Mouse (Mus musculus): ENCODE results near the gene Dnaic1. TPM values are rescaled to one million over a fixed set of nuclear protein-coding genes. Genes with fewer than 3 reads are reported as not detected.

Gene Dnaic1
- total and polyA plus RNA-seq, 3 experiments, result 0.34 to 4.1 (median 0.89) TPM

DNA sequence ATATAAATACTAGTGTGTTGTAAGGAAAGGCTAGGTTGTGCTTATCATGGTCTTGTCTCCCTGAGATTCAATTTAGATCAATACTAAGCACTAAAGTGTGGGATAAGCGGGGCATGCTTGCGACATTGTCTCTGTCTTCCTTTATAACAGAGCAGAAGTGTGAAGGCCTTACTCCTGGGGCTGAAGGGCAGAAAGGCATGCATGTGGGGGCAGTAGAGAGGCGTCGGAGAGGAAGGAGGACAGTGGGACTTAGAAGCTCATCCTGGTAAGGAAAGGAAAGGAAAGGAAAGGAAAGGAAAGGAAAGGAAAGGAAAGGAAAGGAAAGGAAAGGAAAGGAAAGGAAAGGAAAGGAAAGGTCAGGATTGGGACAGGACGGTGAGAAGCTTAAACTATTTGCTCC, 1.9 kb downstream of the Dnaic1 start:
- TF ChIP-seq CTCF (conservative IDR thresholded peaks at IDR 0.05 in 1 of 2, IDR thresholded peaks at IDR 0.05 in 1 of 2; ENCODE audit: low read depth in 2 of 2, low read length in 2 of 2), result peak in 1 of 2 experiments; percentile 55; a peak in 2 of 4 replicates
- peak; percentile 20 for TF ChIP-seq SMC3 (IDR thresholded peaks at IDR 0.05; ENCODE audit: low read depth, low read length)
- TF ChIP-seq MEF2A (IDR thresholded peaks at IDR 0.05; ENCODE audit: borderline replicate concordance, low read depth, low read length), result no peak
- Histone ChIP-seq H3K4me1 (ENCODE audit: control insufficient read depth in 1 of 2, insufficient read depth in 2 of 2) (peaks cover 7 to 16% of the 10 kb centered on the region in 2 experiments), H3K9me3 (replicated peaks; ENCODE audit: low read length) (no peaks in the 10 kb centered on the region), H3K4me2 (ENCODE audit: insufficient read depth, low read depth, poor library complexity, severe bottlenecking) (no peak overlapping the region), H3K79me2 (replicated peaks; ENCODE audit: control insufficient read depth, extremely low read depth, insufficient read depth, poor library complexity, severe bottlenecking) (no peaks in the 10 kb centered on the region), H3K27ac (ENCODE audit: insufficient read depth, low read depth) (no peak overlapping the region), H3K36me3 (replicated peaks in 1 of 2; ENCODE audit: control insufficient read depth in 1 of 2, insufficient read depth in 1 of 2, low read length in 1 of 2) (no peaks in the 10 kb centered on the region), H3K4me3 (replicated peaks in 1 of 3; ENCODE audit: low read depth in 2 of 3, low read length in 2 of 3, poor library complexity in 1 of 3) (no peak overlapping the region), H3K9ac (ENCODE audit: insufficient read depth, low read depth) (no peak overlapping the region), H3K27me3 (replicated peaks) (peaks cover 80% of the 10 kb centered on the region)
- DNase-seq (ENCODE audit: extremely low read depth), result peak; percentile 7
- in situ Hi-C loops (cut with MboI; ENCODE audit: low pct_ligation_motif_present, low pct_unique_long_range_greater_than_20kb, low sequenced_read_pairs), result no loop called here
- dilution Hi-C loops (cut with MboI; ENCODE audit: extremely low pct_ligation_motif_present, extremely low pct_unique_long_range_greater_than_20kb, low sequenced_read_pairs), result no loop called here

DNA sequence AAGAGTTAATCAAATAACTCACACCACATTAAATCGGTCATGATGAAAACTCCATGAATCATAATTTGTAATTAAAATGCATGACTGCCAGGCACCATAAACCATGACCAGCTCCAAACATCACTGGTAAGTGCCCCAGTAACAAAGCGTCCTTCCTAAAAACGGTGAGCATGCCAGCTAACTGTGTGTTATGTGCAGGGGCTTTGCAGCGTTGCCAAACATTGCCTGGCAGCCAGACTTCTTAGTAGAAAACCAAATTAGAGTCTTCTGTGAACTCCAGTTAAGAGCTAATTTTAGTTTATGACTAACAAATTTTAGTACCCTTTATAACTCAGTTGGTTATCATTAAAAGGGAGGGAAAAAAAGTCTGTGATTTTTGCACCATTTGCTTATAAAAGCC, 3.9 kb downstream of the Dnaic1 start:
- dilution Hi-C loops (cut with MboI; ENCODE audit: extremely low pct_ligation_motif_present, extremely low pct_unique_long_range_greater_than_20kb, low sequenced_read_pairs), result no loop called here
- in situ Hi-C loops (cut with MboI; ENCODE audit: low pct_ligation_motif_present, low pct_unique_long_range_greater_than_20kb, low sequenced_read_pairs), result no loop called here
- H3K27me3 ChIP-seq (replicated peaks), result peaks cover 85% of the 10 kb centered on the region
- no peak overlapping the region for H3K4me3 ChIP-seq (replicated peaks in 1 of 3; ENCODE audit: low read depth in 2 of 3, low read length in 2 of 3, poor library complexity in 1 of 3)
- H3K36me3 ChIP-seq (replicated peaks in 1 of 2; ENCODE audit: control insufficient read depth in 1 of 2, insufficient read depth in 1 of 2, low read length in 1 of 2), result no peaks in the 10 kb centered on the region
- H3K79me2 ChIP-seq (replicated peaks; ENCODE audit: control insufficient read depth, extremely low read depth, insufficient read depth, poor library complexity, severe bottlenecking), result no peaks in the 10 kb centered on the region
- H3K4me2 ChIP-seq (ENCODE audit: insufficient read depth, low read depth, poor library complexity, severe bottlenecking), result no peak overlapping the region
- H3K9ac ChIP-seq (ENCODE audit: insufficient read depth, low read depth), result no peak overlapping the region
- H3K27ac ChIP-seq (ENCODE audit: insufficient read depth, low read depth), result no peak overlapping the region
- no peaks in the 10 kb centered on the region for H3K9me3 ChIP-seq (replicated peaks; ENCODE audit: low read length)
- peaks cover 0 to 8% of the 10 kb centered on the region in 2 experiments; a peak in 2 of 4 replicates for H3K4me1 ChIP-seq (ENCODE audit: control insufficient read depth in 1 of 2, insufficient read depth in 2 of 2)
- TF ChIP-seq POLR2A (IDR thresholded peaks at IDR 0.05; ENCODE audit: low read depth, low read length), result no peak
- no peak for TF ChIP-seq ZNF384 (IDR thresholded peaks at IDR 0.05; ENCODE audit: low read depth, low read length)
- TF ChIP-seq POLR2AphosphoS2 (IDR thresholded peaks at IDR 0.05; ENCODE audit: low read depth, low read length), result no peak
- TF ChIP-seq SIN3A (IDR thresholded peaks at IDR 0.05; ENCODE audit: low read length), result no peak
- no peak for TF ChIP-seq KAT2A (IDR thresholded peaks at IDR 0.05; ENCODE audit: insufficient replicate concordance, low read length)
- no peak for DNase-seq (ENCODE audit: extremely low read depth)

DNA sequence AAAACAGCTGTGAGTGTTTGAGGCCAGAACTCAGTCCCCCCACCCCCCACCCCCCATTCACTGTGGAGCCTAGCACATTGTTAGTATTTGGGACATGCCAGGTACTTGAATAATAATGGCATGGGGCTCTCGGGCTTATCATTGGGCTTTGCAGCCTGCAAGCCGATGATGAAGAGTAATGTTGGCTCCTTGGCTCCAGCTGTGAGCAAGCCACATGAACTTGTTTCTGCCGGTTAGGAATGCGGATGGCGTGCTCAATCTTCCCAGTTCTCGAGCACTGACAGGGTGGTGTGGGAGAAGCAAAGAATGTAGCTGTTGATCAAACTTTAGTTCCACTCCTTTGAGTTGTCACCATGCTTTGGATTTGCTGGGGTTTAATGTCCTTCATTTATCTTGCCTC, 6.3 kb downstream of the Dnaic1 start:
- no peaks in the 10 kb centered on the region for H3K79me2 ChIP-seq (replicated peaks; ENCODE audit: control insufficient read depth, extremely low read depth, insufficient read depth, poor library complexity, severe bottlenecking)
- no peak overlapping the region for H3K4me2 ChIP-seq (ENCODE audit: insufficient read depth, low read depth, poor library complexity, severe bottlenecking)
- dilution Hi-C loops (cut with MboI; ENCODE audit: extremely low pct_ligation_motif_present, extremely low pct_unique_long_range_greater_than_20kb, low sequenced_read_pairs), result no loop called here
- H3K9ac ChIP-seq (ENCODE audit: insufficient read depth, low read depth), result no peak overlapping the region
- H3K27me3 ChIP-seq (replicated peaks), result peaks cover 87% of the 10 kb centered on the region
- no peaks in the 10 kb centered on the region for H3K4me1 ChIP-seq (ENCODE audit: control insufficient read depth in 1 of 2, insufficient read depth in 2 of 2)
- in situ Hi-C loops (cut with MboI; ENCODE audit: low pct_ligation_motif_present, low pct_unique_long_range_greater_than_20kb, low sequenced_read_pairs), result no loop called here
- no peak for DNase-seq (ENCODE audit: extremely low read depth)
- H3K9me3 ChIP-seq (replicated peaks; ENCODE audit: low read length), result no peaks in the 10 kb centered on the region
- H3K36me3 ChIP-seq (replicated peaks in 1 of 2; ENCODE audit: control insufficient read depth in 1 of 2, insufficient read depth in 1 of 2, low read length in 1 of 2), result no peaks in the 10 kb centered on the region
- H3K4me3 ChIP-seq (replicated peaks in 1 of 3; ENCODE audit: low read depth in 2 of 3, low read length in 2 of 3, poor library complexity in 1 of 3), result no peak overlapping the region
- no peak overlapping the region for H3K27ac ChIP-seq (ENCODE audit: insufficient read depth, low read depth)
- TF ChIP-seq ZNF384 (IDR thresholded peaks at IDR 0.05; ENCODE audit: low read depth, low read length) (no peak), ZKSCAN1 (IDR thresholded peaks at IDR 0.05; ENCODE audit: borderline replicate concordance, low read depth, low read length) (no peak), IRF4 (IDR thresholded peaks at IDR 0.05; ENCODE audit: low read depth, low read length) (no peak), JUN (IDR thresholded peaks at IDR 0.05; ENCODE audit: insufficient read depth, low read depth, low read length) (no peak), MAZ (IDR thresholded peaks at IDR 0.05; ENCODE audit: low read depth, low read length) (no peak), SMC3 (IDR thresholded peaks at IDR 0.05; ENCODE audit: low read depth, low read length) (no peak), ZMIZ1 (IDR thresholded peaks at IDR 0.05; ENCODE audit: low read depth, low read length) (no peak), RAD21 (IDR thresholded peaks at IDR 0.05; ENCODE audit: low read depth, low read length) (no peak)

All from CH12.LX (cell line).